Mouse (Mus musculus) kidney, embryonic 15.5 days (tissue): ENCODE data around the gene Gm14444. TPM values are rescaled to one million over a fixed set of nuclear protein-coding genes. Genes with fewer than 3 reads are reported as not detected.
"Not testable (repeated sequence)": the region's sequence is repeated elsewhere in the genome, so short reads cannot be mapped to it uniquely, and the experiment has no call there.

ENCODE experiments used
- ATAC-seq: fragments of 200-750 bp; cut with Nextera tagmentation; replicated peaks from 2 replicates; pipeline ENCODE4 v1.8.0; 2017; ENCODE audit warnings: moderate TSS enrichment; ENCODE audit not compliant: low FRiP score
- H3K27ac ChIP-seq: fragments of 300-500 bp; sonication (generic); 2 replicates; pipeline ENCODE4 v1.5.1; 2015; ENCODE audit warnings: mild to moderate bottlenecking, inconsistent platforms
- H3K27me3 ChIP-seq: fragments of 300-500 bp; sonication (generic); 2 replicates; pipeline ENCODE4 v1.6.1; 2015; ENCODE audit warnings: inconsistent platforms
- H3K36me3 ChIP-seq: fragments of 300-500 bp; sonication (generic); 2 replicates; pipeline ENCODE4 v1.6.1; 2015; ENCODE audit warnings: inconsistent platforms
- H3K4me1 ChIP-seq: fragments of 300-500 bp; sonication (generic); 2 replicates; pipeline ENCODE4 v1.6.1; 2015; ENCODE audit warnings: inconsistent platforms
- H3K4me2 ChIP-seq: fragments of 300-500 bp; sonication (generic); 2 replicates; pipeline ENCODE4 v1.6.1; 2015; ENCODE audit warnings: moderate library complexity, mild to moderate bottlenecking, inconsistent platforms
- H3K4me3 ChIP-seq: fragments of 300-500 bp; sonication (generic); replicated peaks from 2 replicates; pipeline ENCODE4 v1.5.1; 2015; ENCODE audit warnings: mild to moderate bottlenecking, inconsistent platforms
- H3K9ac ChIP-seq: fragments of 300-500 bp; sonication (generic); 2 replicates; pipeline ENCODE4 v1.6.1; 2015; ENCODE audit warnings: mild to moderate bottlenecking, inconsistent platforms
- H3K9me3 ChIP-seq: fragments of 300-500 bp; sonication (generic); replicated peaks from 2 replicates; pipeline ENCODE4 v1.6.1; 2016; ENCODE audit warnings: inconsistent platforms
- WGBS: fragments of 180-500 bp; shearing (Covaris S2); methylation state at CpG from one replicate; pipeline ENCODE4 v1.1.7; 2015; ENCODE audit warnings: mixed read lengths; 5-methylcytosine and 5-hydroxymethylcytosine counted together
- polyA plus RNA-seq: library from polyadenylated mRNA; unstranded; fragments of >200 nt; fragmentation: Nextera tagmentation; extraction: Ambion mirVana; gene quantifications from 2 replicates; pipeline ENCODE4 v1.2.1, GENCODE M21; 2015

The Gm14444 gene
- not detected in 2 replicates for polyA plus RNA-seq

DNA sequence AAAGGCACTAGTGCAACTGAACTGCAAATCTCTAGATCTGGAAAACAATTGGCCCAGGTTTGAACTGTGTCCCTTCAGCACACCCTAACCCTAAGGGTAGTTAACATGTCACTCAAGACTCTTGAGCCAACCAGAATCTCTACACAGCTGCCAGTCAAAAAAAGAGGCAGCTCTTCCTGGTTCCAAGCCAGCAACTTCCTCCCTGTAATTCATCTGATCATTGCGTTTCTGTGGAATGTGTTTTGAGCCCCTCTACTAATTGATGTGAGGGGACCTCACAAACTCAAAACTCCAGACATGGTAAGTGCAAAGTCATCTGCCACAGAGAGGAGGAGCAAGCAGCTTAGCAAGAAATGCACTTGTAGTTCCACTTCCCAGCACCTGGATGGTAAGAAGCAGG lies at the start of gene Gm14444:
Gm14444 (plus strand) TSS at position 220 of the 400 bp plus-strand sequence.
- H3K4me2 ChIP-seq, H3K4me3 ChIP-seq, ATAC-seq, H3K9ac ChIP-seq, H3K27ac ChIP-seq, H3K27me3 ChIP-seq, H3K4me1 ChIP-seq, H3K36me3 ChIP-seq, H3K9me3 ChIP-seq: not testable (repeated sequence)
- 59% methylated on average over 1 of the region's 1 CpGs for WGBS

DNA sequence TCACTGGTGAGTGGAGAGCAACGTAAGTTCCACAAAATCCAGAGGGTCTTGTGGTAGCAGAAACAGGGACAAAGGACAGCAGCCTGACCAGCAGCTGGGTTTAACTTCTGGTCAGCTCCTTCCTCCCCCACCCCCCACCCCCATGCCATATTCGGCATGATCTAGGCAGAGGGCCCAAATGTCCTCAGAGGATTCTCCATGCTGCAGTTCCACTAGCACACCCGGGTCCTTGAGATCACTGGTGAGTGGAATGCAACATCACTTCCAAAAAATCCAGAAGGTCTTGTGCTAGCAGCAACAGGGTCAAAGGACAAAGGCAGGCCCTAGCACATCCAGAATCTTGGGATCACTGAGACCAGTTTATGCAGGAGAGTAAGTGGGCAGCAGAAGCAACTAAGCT lies 44.6 kb upstream of the Gm14444 start:
- 70% methylated on average over 3 of the region's 3 CpGs for WGBS
- not testable (repeated sequence) for H3K4me1 ChIP-seq, H3K27me3 ChIP-seq, H3K4me2 ChIP-seq, H3K36me3 ChIP-seq, H3K27ac ChIP-seq, H3K9me3 ChIP-seq, H3K9ac ChIP-seq, H3K4me3 ChIP-seq
- peak; percentile 52; the same call in 1 of the 2 replicates for ATAC-seq

DNA sequence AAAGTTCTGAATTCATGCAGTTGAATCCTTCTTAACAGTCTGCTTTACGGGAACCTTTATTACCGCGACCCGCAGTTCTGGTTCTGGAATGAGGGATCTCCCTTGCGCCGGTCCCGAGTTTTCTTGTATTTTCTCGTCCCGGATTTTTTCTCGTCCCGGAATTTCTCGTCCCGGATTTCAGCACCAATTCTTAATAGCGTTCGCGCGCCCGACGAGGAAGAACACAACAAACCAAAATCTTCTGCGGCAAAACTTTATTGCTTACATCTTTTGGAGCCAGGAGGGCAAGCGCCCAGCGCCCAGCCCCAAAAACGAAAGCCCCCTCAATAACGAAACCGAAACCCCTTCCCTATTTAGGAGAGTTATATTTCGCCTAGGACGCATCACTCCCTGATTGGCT lies 34.2 kb downstream of the Gm14444 start:
- not testable (repeated sequence) for H3K9ac ChIP-seq, H3K27me3 ChIP-seq, H3K4me2 ChIP-seq, H3K9me3 ChIP-seq, H3K4me3 ChIP-seq, H3K27ac ChIP-seq, H3K4me1 ChIP-seq, ATAC-seq, H3K36me3 ChIP-seq
- 95% methylated on average over 27 of the region's 27 CpGs for WGBS

DNA sequence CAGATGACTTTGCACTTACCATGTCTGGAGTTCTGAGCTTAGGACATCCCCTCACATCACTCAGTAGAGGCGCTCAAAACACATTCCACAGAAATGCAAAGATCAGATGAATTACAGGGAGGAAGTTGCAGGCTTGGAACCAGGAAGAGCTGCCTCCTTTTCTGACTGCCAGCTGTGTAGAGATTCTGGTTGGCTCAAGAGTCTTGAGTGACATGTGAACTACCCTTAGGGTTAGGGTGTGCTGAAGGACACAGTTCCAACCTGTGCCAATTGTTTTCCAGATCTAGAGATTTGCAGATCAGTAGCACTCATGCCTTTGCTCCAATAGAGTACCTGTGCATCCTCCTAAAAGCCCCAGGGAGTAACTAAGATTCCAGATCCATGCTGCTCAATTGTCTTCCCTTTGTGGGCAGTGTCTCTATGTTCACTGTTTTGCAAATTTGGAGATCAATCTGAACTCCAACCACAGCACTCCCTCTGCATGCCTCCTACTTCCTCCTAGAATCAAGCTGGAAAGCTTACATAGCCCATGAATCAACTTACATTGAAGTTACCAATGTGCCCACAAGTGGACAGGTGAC lies 57.7 kb downstream of the Gm14444 start, which contains the start of gene Gm14393:
Gm14393 (minus strand) TSS at position 101 of the 581 bp plus-strand sequence.
- WGBS: 71% methylated on average over 1 of the region's 1 CpGs
- H3K9ac ChIP-seq, H3K36me3 ChIP-seq, H3K27me3 ChIP-seq, ATAC-seq, H3K4me1 ChIP-seq, H3K4me3 ChIP-seq, H3K27ac ChIP-seq, H3K9me3 ChIP-seq, H3K4me2 ChIP-seq: not testable (repeated sequence)

Other genes starting within 250 kb of the Gm14444 start
- 6.5 and 7.7 TPM in 2 replicates for gene Edn3, start 249.6 kb upstream of the Gm14444 start, polyA plus RNA-seq
- 0.81 and 0.97 TPM in 2 replicates for gene Gm14393, start 57.5 kb downstream of the Gm14444 start, polyA plus RNA-seq
- 5.3 and 6.1 TPM in 2 replicates for gene Gm14399, start 131.8 kb downstream of the Gm14444 start, polyA plus RNA-seq
- gene Gm14443, start 165.6 kb downstream of the Gm14444 start, polyA plus RNA-seq: 0.89 and 1.0 TPM in 2 replicates
- 5.7 and 5.9 TPM in 2 replicates for gene Gm14391, start 196.7 kb downstream of the Gm14444 start, polyA plus RNA-seq